Mouse (Mus musculus) CH12.LX (cell line): ENCODE measurements around the gene Arih1. TPM values are rescaled to one million over a fixed set of nuclear protein-coding genes. Genes with fewer than 3 reads are reported as not detected.
A peak's percentile ranks its signal among the peaks of the same experiment; 100 is the strongest.

Source experiments
- DNase-seq: peaks from one replicate; pipeline ENCODE4 v3.0.0-alpha.2; 2013; ENCODE audit errors: extremely low read depth
- H3K27ac ChIP-seq: 2 replicates; pipeline ENCODE4 v1.5.1; 2012; ENCODE audit warnings: low read depth, mild to moderate bottlenecking, control low read depth, moderate library complexity; ENCODE audit not compliant: insufficient read depth
- H3K27me3 ChIP-seq: replicated peaks from 2 replicates; pipeline ENCODE3; 2012; ENCODE audit warnings: inconsistent platforms
- H3K36me3 ChIP-seq, 2 experiments: replicated peaks in 1 of 2; 2 replicates each; pipeline versions ENCODE3 to v1.6.1; 2012; ENCODE audit warnings: inconsistent platforms in 1 of 2, low read length in 1 of 2, mild to moderate bottlenecking in 1 of 2, mixed read lengths in 1 of 2, moderate library complexity in 1 of 2; ENCODE audit not compliant: control insufficient read depth in 1 of 2, insufficient read depth in 1 of 2
- H3K4me1 ChIP-seq, 2 experiments: 2 replicates each; pipeline ENCODE4 v1.6.1; 2012; ENCODE audit warnings: inconsistent platforms in 1 of 2, moderate library complexity in 1 of 2; ENCODE audit not compliant: insufficient read depth in 2 of 2, control insufficient read depth in 1 of 2
- H3K4me2 ChIP-seq: 2 replicates; pipeline ENCODE4 v1.6.1; 2012; ENCODE audit warnings: low read depth, mild to moderate bottlenecking, control low read depth; ENCODE audit not compliant: poor library complexity, insufficient read depth, severe bottlenecking
- H3K4me3 ChIP-seq, 3 experiments: fragments of 150-350 bp in 1 of 3; sonication (generic) in 1 of 3; replicated peaks in 1 of 3; 2 replicates each; pipeline versions ENCODE3 to v1.5.1; 2011 to 2012; ENCODE audit warnings: low read depth in 2 of 3, low read length in 2 of 3, mild to moderate bottlenecking in 2 of 3, moderate library complexity in 2 of 3, control low read depth in 1 of 3, improper control_type of control experiment in 1 of 3, inconsistent platforms in 1 of 3, mixed read lengths in 1 of 3; ENCODE audit not compliant: poor library complexity in 1 of 3
- H3K79me2 ChIP-seq: replicated peaks from 2 replicates; pipeline ENCODE4 v1.6.1; 2012; ENCODE audit warnings: mild to moderate bottlenecking, moderate library complexity; ENCODE audit not compliant: control insufficient read depth, poor library complexity, insufficient read depth, severe bottlenecking; ENCODE audit errors: extremely low read depth
- H3K9ac ChIP-seq: 2 replicates; pipeline ENCODE4 v1.6.1; 2012; ENCODE audit warnings: low read depth, mild to moderate bottlenecking, control low read depth, moderate library complexity; ENCODE audit not compliant: insufficient read depth
- H3K9me3 ChIP-seq: replicated peaks from 2 replicates; pipeline ENCODE3; 2012; ENCODE audit warnings: low read length, inconsistent platforms, mixed read lengths
- BHLHE40 ChIP-seq: IDR thresholded peaks from 2 replicates; pipeline ENCODE4 v1.6.1; 2011; ENCODE audit warnings: mild to moderate bottlenecking, low read depth, low read length, improper control_type of control experiment
- CTCF ChIP-seq, 2 experiments: IDR thresholded peaks in 1 of 2; conservative IDR thresholded peaks in 1 of 2; 2 replicates each; pipeline ENCODE4 v1.5.1; 2011 to 2012; ENCODE audit warnings: low read depth in 2 of 2, low read length in 2 of 2, improper control_type of control experiment in 1 of 2, inconsistent platforms in 1 of 2, mild to moderate bottlenecking in 1 of 2, moderate library complexity in 1 of 2
- E2F4 ChIP-seq: IDR thresholded peaks from 2 replicates; pipeline ENCODE4 v1.6.1; 2011; ENCODE audit warnings: low read depth, low read length, improper control_type of control experiment; ENCODE audit not compliant: insufficient replicate concordance
- EP300 ChIP-seq: IDR thresholded peaks from 2 replicates; pipeline ENCODE4 v1.6.1; 2011; ENCODE audit warnings: low read length, improper control_type of control experiment
- GABPA ChIP-seq: IDR thresholded peaks from 2 replicates; pipeline ENCODE4 v1.6.1; 2012; ENCODE audit warnings: low read depth, low read length, improper control_type of control experiment, inconsistent platforms; ENCODE audit not compliant: insufficient replicate concordance
- JUN ChIP-seq: IDR thresholded peaks from 2 replicates; pipeline ENCODE4 v1.6.1; 2011; ENCODE audit warnings: low read depth, mild to moderate bottlenecking, low read length, improper control_type of control experiment, moderate library complexity; ENCODE audit not compliant: insufficient read depth
- JUND ChIP-seq: conservative IDR thresholded peaks from 2 replicates; pipeline ENCODE4 v1.6.1; 2011; ENCODE audit warnings: low read depth, low read length, improper control_type of control experiment
- KAT2A ChIP-seq: IDR thresholded peaks from 2 replicates; pipeline ENCODE4 v1.6.1; 2012; ENCODE audit warnings: low read length, improper control_type of control experiment, inconsistent platforms; ENCODE audit not compliant: insufficient replicate concordance
- MAX ChIP-seq: IDR thresholded peaks from 2 replicates; pipeline ENCODE4 v1.6.1; 2011; ENCODE audit warnings: low read length, improper control_type of control experiment
- MAZ ChIP-seq: IDR thresholded peaks from 2 replicates; pipeline ENCODE4 v1.6.1; 2012; ENCODE audit warnings: low read depth, mild to moderate bottlenecking, inconsistent platforms, low read length, improper control_type of control experiment, moderate library complexity
- NELFE ChIP-seq: IDR thresholded peaks from 2 replicates; pipeline ENCODE4 v1.6.1; 2011; ENCODE audit warnings: low read depth, low read length, improper control_type of control experiment
- PAX5 ChIP-seq: IDR thresholded peaks from 2 replicates; pipeline ENCODE4 v1.6.1; 2012; ENCODE audit warnings: low read length, inconsistent platforms, mixed read lengths
- POLR2A ChIP-seq: IDR thresholded peaks from 2 replicates; pipeline ENCODE4 v1.6.1; 2011; ENCODE audit warnings: low read depth, mild to moderate bottlenecking, improper control_type of control experiment, low read length
- POLR2AphosphoS2 ChIP-seq: IDR thresholded peaks from 2 replicates; pipeline ENCODE4 v1.6.1; 2011; ENCODE audit warnings: low read depth, low read length, improper control_type of control experiment
- RAD21 ChIP-seq: IDR thresholded peaks from 2 replicates; pipeline ENCODE4 v1.6.1; 2011; ENCODE audit warnings: low read depth, mild to moderate bottlenecking, low read length, improper control_type of control experiment, moderate library complexity
- RCOR1 ChIP-seq: conservative IDR thresholded peaks from 2 replicates; pipeline ENCODE4 v1.6.1; 2012; ENCODE audit warnings: low read depth, mild to moderate bottlenecking, inconsistent platforms, low read length, improper control_type of control experiment
- SMC3 ChIP-seq: IDR thresholded peaks from 2 replicates; pipeline ENCODE4 v1.6.1; 2011; ENCODE audit warnings: low read depth, low read length, improper control_type of control experiment
- TBP ChIP-seq: conservative IDR thresholded peaks from 2 replicates; pipeline ENCODE4 v1.6.1; 2011; ENCODE audit warnings: low read depth, low read length, improper control_type of control experiment
- TCF12 ChIP-seq: IDR thresholded peaks from 2 replicates; pipeline ENCODE4 v1.6.1; 2014; ENCODE audit warnings: low read depth, mild to moderate bottlenecking, inconsistent platforms, low read length, improper control_type of control experiment
- USF2 ChIP-seq: conservative IDR thresholded peaks from 2 replicates; pipeline ENCODE4 v1.6.1; 2011; ENCODE audit warnings: low read depth, low read length, improper control_type of control experiment
- ZMIZ1 ChIP-seq: IDR thresholded peaks from 2 replicates; pipeline ENCODE4 v1.6.1; 2012; ENCODE audit warnings: low read depth, mild to moderate bottlenecking, inconsistent platforms, low read length, improper control_type of control experiment
- ZNF384 ChIP-seq: IDR thresholded peaks from 2 replicates; pipeline ENCODE4 v1.6.1; 2012; ENCODE audit warnings: low read depth, low read length, improper control_type of control experiment, inconsistent platforms
- dilution Hi-C: fragments of 300-500 bp; cut with MboI; formaldehyde crosslinking; loops from 2 replicates; pipeline ENCODE4 v1.14.3; 2020; ENCODE audit warnings: low sequenced_read_pairs; ENCODE audit not compliant: extremely low pct_unique_long_range_greater_than_20kb, extremely low pct_ligation_motif_present
- in situ Hi-C: fragments of 300-500 bp; cut with MboI; formaldehyde crosslinking; loops from 3 replicates; pipeline ENCODE4 v1.14.3; 2019; ENCODE audit warnings: low sequenced_read_pairs, low pct_ligation_motif_present, low pct_unique_long_range_greater_than_20kb, mixed read lengths
- polyA plus RNA-seq: library from polyadenylated mRNA; unstranded; fragments of >175 nt; gene quantifications from 2 replicates; pipeline ENCODE4 v1.2.1, GENCODE M21; 2012; ENCODE audit warnings: low read depth; ENCODE audit not compliant: insufficient read length
- total RNA-seq, 2 experiments: library from RNA; depleted of rRNA; stranded (reverse); fragments of 300-350 nt in 1 of 2; fragments of >200 nt in 1 of 2; gene quantifications; 2 replicates each; pipeline ENCODE4 v1.2.3; 2012 to 2014

The Arih1 gene
- total and polyA plus RNA-seq, 3 experiments: 38.7 to 68.7 (median 52.4) TPM

GRCm38 (mm10) chr9:59517127-59517526 lies 30.7 kb upstream of the Arih1 start:
- no peak overlapping the region for H3K9ac ChIP-seq
- in situ Hi-C loops (no loop called here), dilution Hi-C loops (no loop called here)
- no peak overlapping the region for H3K4me3 ChIP-seq
- no peak for DNase-seq
- no peak overlapping the region for H3K4me2 ChIP-seq
- H3K27ac ChIP-seq: no peak overlapping the region
- no peaks in the 10 kb centered on the region for H3K27me3 ChIP-seq
- no peaks in the 10 kb centered on the region for H3K36me3 ChIP-seq
- no peaks in the 10 kb centered on the region for H3K9me3 ChIP-seq
- TF ChIP-seq ZNF384 (no peak), CTCF (conservative IDR thresholded peaks at IDR 0.05 in 1 of 2, IDR thresholded peaks at IDR 0.05 in 1 of 2; ENCODE audit: low read depth in 2 of 2, low read length in 2 of 2) (peak in 1 of 2 experiments; percentile 47; a peak in 2 of 4 replicates), POLR2AphosphoS2 (no peak), SMC3 (peak; percentile 17; the same call in 1 of the 2 replicates), NELFE (no peak), RCOR1 (no peak), RAD21 (peak; percentile 3)
- H3K79me2 ChIP-seq: no peaks in the 10 kb centered on the region
- no peaks in the 10 kb centered on the region for H3K4me1 ChIP-seq

DNA sequence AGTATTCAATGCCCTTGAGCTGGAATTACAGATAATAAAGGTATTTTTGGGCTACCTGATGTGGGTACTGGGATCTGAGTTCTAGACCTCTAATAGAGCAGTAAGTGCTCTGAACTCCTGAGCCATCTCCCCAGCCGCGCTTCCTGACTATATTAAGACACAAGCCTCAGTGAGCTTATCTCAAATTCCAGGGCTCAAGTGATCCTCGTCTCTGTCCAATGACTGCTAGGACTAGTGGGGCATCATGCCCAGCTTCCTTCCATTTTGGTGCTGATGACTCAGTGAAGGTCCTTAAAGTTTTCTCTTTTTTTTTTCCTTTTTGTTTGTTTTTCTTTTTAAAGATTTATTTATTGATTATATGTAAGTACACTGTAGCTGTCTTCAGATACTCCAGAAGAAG lies 28.7 kb upstream of the Arih1 start:
- Histone ChIP-seq H3K9ac (no peak overlapping the region), H3K79me2 (no peaks in the 10 kb centered on the region), H3K27ac (no peak overlapping the region), H3K4me1 (no peaks in the 10 kb centered on the region), H3K36me3 (no peaks in the 10 kb centered on the region), H3K4me2 (no peak overlapping the region), H3K27me3 (no peaks in the 10 kb centered on the region), H3K4me3 (no peak overlapping the region), H3K9me3 (no peaks in the 10 kb centered on the region)
- TF ChIP-seq RAD21 (no peak), POLR2A (no peak), MAZ (no peak), BHLHE40 (no peak), JUN (no peak), TCF12 (no peak), NELFE (no peak), ZMIZ1 (no peak), TBP (no peak), EP300 (no peak), MAX (no peak), POLR2AphosphoS2 (no peak)
- in situ Hi-C loops: no loop called here
- dilution Hi-C loops: no loop called here
- DNase-seq: no peak

DNA sequence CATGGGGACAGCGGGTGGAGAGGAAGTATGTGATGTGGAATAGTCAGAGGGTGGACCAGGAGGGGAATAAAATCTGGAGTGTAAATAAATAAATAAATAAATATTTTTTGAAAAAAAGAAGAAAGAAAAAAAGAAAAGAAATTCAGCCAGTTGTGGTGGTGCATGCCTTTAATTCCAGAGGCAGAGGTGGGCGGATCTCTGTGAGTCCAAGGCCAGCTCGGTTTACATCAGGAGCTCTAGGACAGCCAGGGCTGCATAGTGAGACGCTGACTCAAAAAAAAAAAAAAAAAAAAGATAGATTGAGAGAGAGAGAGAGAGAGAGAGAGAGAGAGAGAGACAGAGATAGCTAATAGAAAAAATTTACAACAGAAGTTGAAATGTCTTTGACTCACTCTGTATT lies 26.0 kb upstream of the Arih1 start:
- dilution Hi-C loops: no loop called here

More for the DNA sequence above, 26.0 kb upstream of the Arih1 start:
- in situ Hi-C loops: no loop called here
- Histone ChIP-seq H3K27me3 (no peaks in the 10 kb centered on the region), H3K27ac (no peak overlapping the region), H3K9me3 (no peaks in the 10 kb centered on the region), H3K4me2 (no peak overlapping the region), H3K4me3 (no peak overlapping the region), H3K4me1 (no peaks in the 10 kb centered on the region), H3K79me2 (no peaks in the 10 kb centered on the region), H3K9ac (no peak overlapping the region), H3K36me3 (no peaks in the 10 kb centered on the region)
- no peak for DNase-seq
- TF ChIP-seq RCOR1 (no peak), E2F4 (no peak), KAT2A (no peak), PAX5 (no peak), BHLHE40 (no peak), TBP (no peak), GABPA (no peak), USF2 (no peak), JUND (no peak), POLR2AphosphoS2 (no peak)
